Mouse (Mus musculus) splenic B cell, adult 2 months (primary cell): ENCODE results near the gene Slc26a5.

Source experiments
- DNase-seq: peaks from one replicate; pipeline ENCODE4 v3.0.0-alpha.2; 2011; ENCODE audit warnings: low read depth, low spot score
- H3K27me3 ChIP-seq: 2 replicates; pipeline ENCODE4 v1.6.1; 2012; ENCODE audit warnings: mild to moderate bottlenecking, low read length, moderate library complexity, mixed read lengths; ENCODE audit not compliant: control insufficient read depth, poor library complexity, insufficient read depth, severe bottlenecking
- H3K36me3 ChIP-seq: 2 replicates; pipeline ENCODE4 v1.6.1; 2012; ENCODE audit warnings: mild to moderate bottlenecking, low read length, moderate library complexity, mixed read lengths; ENCODE audit not compliant: control insufficient read depth, poor library complexity, insufficient read depth, severe bottlenecking

Gene Slc26a5

DNA sequence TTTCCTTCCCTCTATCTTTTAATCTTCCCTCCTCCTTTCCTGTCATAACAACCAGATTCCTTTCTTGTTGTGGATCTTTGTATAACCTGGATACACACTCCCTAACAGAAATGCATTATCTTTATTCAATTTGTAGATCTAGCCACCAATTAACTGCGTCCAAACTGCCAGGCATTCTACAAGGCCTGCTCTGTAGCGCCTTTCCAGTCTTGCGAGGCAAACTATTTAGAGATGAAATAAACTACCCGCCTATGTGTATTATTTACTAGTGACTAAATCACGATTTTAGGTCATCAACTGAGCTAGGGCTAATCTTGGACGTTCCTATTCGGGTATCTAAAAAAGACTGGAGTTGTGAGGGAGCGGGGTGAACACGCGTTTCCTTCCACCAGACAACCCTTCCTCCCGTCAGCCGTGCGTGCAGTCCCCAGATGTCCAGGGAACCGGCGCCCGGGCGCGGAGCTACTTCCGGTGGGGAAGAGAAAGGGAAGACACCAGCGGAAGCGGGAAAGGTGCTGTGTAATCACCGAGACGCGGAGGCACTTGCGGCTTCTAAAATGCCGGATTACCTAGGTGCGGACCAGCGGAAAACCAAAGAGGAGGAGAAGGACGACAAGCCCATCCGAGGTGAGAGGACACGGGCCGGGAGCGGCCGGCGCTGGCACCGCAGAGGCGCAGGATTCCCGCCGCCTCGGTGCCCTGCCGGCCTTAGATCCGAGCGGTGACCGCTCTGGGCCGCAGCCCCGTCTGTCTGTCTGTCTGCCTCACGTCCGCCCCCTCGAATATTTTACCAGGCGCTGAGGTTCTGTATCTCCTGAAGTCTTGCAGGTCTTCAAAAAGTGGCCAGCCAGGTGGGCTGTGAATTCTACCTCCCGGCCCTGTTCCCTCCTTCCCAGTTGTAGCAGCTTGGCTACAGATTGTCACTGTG is 78.9 kb downstream of the Slc26a5 start:
- H3K36me3 ChIP-seq, result 0 out of 2 replicates have a peak, but pooled peaks cover 3% of the 10 kb centered on the region
- H3K27me3 ChIP-seq, result no peaks in the 10 kb centered on the region
- DNase-seq, result peak; percentile 90

- no peak for DNase-seq
- Histone ChIP-seq H3K27me3 (no peaks in the 10 kb centered on the region), H3K36me3 (peaks cover 5% of the 10 kb centered on the region; the same call in 1 of the 2 replicates)
These were observed 79.6 kb downstream of the Slc26a5 start for GRCm38 (mm10) chr5:21785776-21786175.

- Histone ChIP-seq H3K36me3 (peaks cover 3% of the 10 kb centered on the region; the same call in 1 of the 2 replicates), H3K27me3 (no peaks in the 10 kb centered on the region)
- DNase-seq, result peak; percentile 94
These were observed 80.4 kb downstream of the Slc26a5 start, which contains the start of the genes Dnajc2 and Psmc2 for GRCm38 (mm10) chr5:21785053-21785452. Dnajc2 (minus strand) TSS chr5:21785251. Psmc2 (plus strand) TSS chr5:21785283.

- peaks cover 2% of the 10 kb centered on the region; the same call in 1 of the 2 replicates for H3K36me3 ChIP-seq
- peak; percentile 35 for DNase-seq
- H3K27me3 ChIP-seq, result no peaks in the 10 kb centered on the region
These were observed 81.0 kb downstream of the Slc26a5 start for GRCm38 (mm10) chr5:21784161-21785052.

- H3K36me3 ChIP-seq, result peaks cover 25% of the 10 kb centered on the region; the same call in 1 of the 2 replicates
- DNase-seq, result no peak
These were observed 88.9 kb downstream of the Slc26a5 start for GRCm38 (mm10) chr5:21776491-21776890.

DNA sequence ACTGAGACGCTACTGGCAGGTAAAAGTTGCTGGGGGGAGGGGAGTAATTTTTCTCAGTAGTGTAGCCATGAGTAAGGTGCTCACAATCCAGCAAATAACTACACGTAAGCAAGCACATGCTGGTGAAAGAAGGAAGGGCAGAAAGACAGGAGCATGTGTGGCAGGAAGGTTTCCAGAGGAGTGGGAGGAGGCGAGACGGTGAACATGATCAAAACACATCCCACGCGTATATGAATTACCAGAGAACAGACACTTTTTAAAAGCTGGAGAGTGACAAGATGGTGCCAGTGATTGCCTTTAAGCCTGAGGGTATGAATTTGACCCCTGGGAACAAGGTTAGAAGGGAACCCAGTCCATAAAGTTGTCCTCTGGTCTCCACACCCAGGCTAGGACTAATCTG is 95.6 kb downstream of the Slc26a5 start:
- DNase-seq, result no peak
- Histone ChIP-seq H3K27me3 (no peaks in the 10 kb centered on the region), H3K36me3 (peaks cover 22% of the 10 kb centered on the region; the same call in 1 of the 2 replicates)

More at GRCm38 (mm10) chr5:21776491-21776890, 88.9 kb downstream of the Slc26a5 start:
- no peaks in the 10 kb centered on the region for H3K27me3 ChIP-seq

- peaks cover 17% of the 10 kb centered on the region for H3K36me3 ChIP-seq
- H3K27me3 ChIP-seq, result no peaks in the 10 kb centered on the region
- DNase-seq, result no peak
These were observed 96.9 kb downstream of the Slc26a5 start for GRCm38 (mm10) chr5:21768506-21768905.
